Mouse (Mus musculus) adrenal gland, adult 2 months (tissue): ENCODE results near the gene Ybx2. TPM values are rescaled to one million over a fixed set of nuclear protein-coding genes. Genes with fewer than 3 reads are reported as not detected.

Experiments used
- microRNA-seq, 2 experiments: library from miRNA; unstranded; fragments of <30 nt; microRNA quantifications; one replicate each; pipeline ENCODE4 v1.2.0; 2021
- polyA plus RNA-seq: library from polyadenylated mRNA; depleted of rRNA; stranded (reverse); fragments of >200 nt; gene quantifications from 2 replicates; pipeline ENCODE4 v1.2.3, GENCODE M21; 2012; rRNA removed
- total RNA-seq, 2 experiments: library from RNA; stranded (reverse); gene quantifications; 2 replicates each; pipeline ENCODE4 v1.2.3; 2021

Ybx2 gene
- total and polyA plus RNA-seq, 3 experiments, result 12.9 to 21.8 (median 20.0) TPM

Small RNAs within 50 kb of the gene (microRNA-seq; reads per million reads assigned to microRNA genes)
- 0 to 0.66 reads per million in 2 experiments for gene Gm44349

Other genes with a start within 250 kb of the Ybx2 start
Only the 30 nearest of the 35 such genes appear.
- gene Slc35g3, start 173.8 kb upstream of the Ybx2 start, total RNA-seq, result not detected
- gene Slc35g3, start 173.8 kb upstream of the Ybx2 start, polyA plus RNA-seq, result not detected in 2 replicates
- 10 to 100 TPM; 47.3 to 74.8 TPM for gene Zbtb4, start 169.9 kb upstream of the Ybx2 start, total RNA-seq
- gene Zbtb4, start 169.9 kb upstream of the Ybx2 start, polyA plus RNA-seq, result 66.0 and 73.6 TPM in 2 replicates
- gene Chrnb1, start 139.9 kb upstream of the Ybx2 start, total RNA-seq, result 1 to 10 TPM; 1.7 to 3.1 TPM
- 2.7 and 3.0 TPM in 2 replicates for gene Chrnb1, start 139.9 kb upstream of the Ybx2 start, polyA plus RNA-seq
- gene Fgf11, start 133.9 kb upstream of the Ybx2 start, total RNA-seq, result 10 to 100 TPM in 1 of 2 experiments, 1 to 10 TPM in 1; 4.6 to 12.8 TPM
- 6.0 and 13.4 TPM in 2 replicates for gene Fgf11, start 133.9 kb upstream of the Ybx2 start, polyA plus RNA-seq
- 1 to 10 TPM in 1 of 2 experiments, under 1 TPM in 1; 0.23 to 1.1 TPM for gene Tmem102, start 130.2 kb upstream of the Ybx2 start, total RNA-seq
- gene Tmem102, start 130.2 kb upstream of the Ybx2 start, polyA plus RNA-seq, result 0.81 and 0.94 TPM in 2 replicates
- gene Gm39566, start 120.5 kb upstream of the Ybx2 start, total RNA-seq, result not detected
- gene Gm39566, start 120.5 kb upstream of the Ybx2 start, polyA plus RNA-seq, result not detected in 2 replicates
- not detected for gene Spem2, start 117.3 kb upstream of the Ybx2 start, total RNA-seq
- 0.09 TPM in 1 of 2 replicates, not detected in the other for gene Spem2, start 117.3 kb upstream of the Ybx2 start, polyA plus RNA-seq
- gene Spem1, start 113.6 kb upstream of the Ybx2 start, total RNA-seq, result not detected
- gene Spem1, start 113.6 kb upstream of the Ybx2 start, polyA plus RNA-seq, result not detected in 2 replicates
- gene Nlgn2, start 98.0 kb upstream of the Ybx2 start, total RNA-seq, result 10 to 100 TPM; 14.6 to 21.8 TPM
- gene Nlgn2, start 98.0 kb upstream of the Ybx2 start, polyA plus RNA-seq, result 55.0 and 58.6 TPM in 2 replicates
- 100 to 1,000 TPM; 139 to 173 TPM for gene Tmem256, start 97.3 kb upstream of the Ybx2 start, total RNA-seq
- gene Tmem256, start 97.3 kb upstream of the Ybx2 start, polyA plus RNA-seq, result 116 and 160 TPM in 2 replicates
- 10 to 100 TPM; 50.8 to 53.5 TPM for gene Plscr3, start 89.4 kb upstream of the Ybx2 start, total RNA-seq
- 224 and 230 TPM in 2 replicates for gene Plscr3, start 89.4 kb upstream of the Ybx2 start, polyA plus RNA-seq
- under 1 TPM in 1 of 2 experiments, not detected in 1; 0.38 TPM for gene Tnk1, start 77.1 kb upstream of the Ybx2 start, total RNA-seq
- 0.17 and 0.91 TPM in 2 replicates for gene Tnk1, start 77.1 kb upstream of the Ybx2 start, polyA plus RNA-seq
- not detected for gene Tmem95, start 57.8 kb upstream of the Ybx2 start, total RNA-seq
- gene Tmem95, start 57.8 kb upstream of the Ybx2 start, polyA plus RNA-seq, result not detected in 2 replicates
- gene Kctd11, start 54.4 kb upstream of the Ybx2 start, total RNA-seq, result 1 to 10 TPM; 3.2 to 5.7 TPM
- gene Kctd11, start 54.4 kb upstream of the Ybx2 start, polyA plus RNA-seq, result 4.1 and 4.9 TPM in 2 replicates
- under 1 TPM; 0.46 to 0.69 TPM for gene Acap1, start 40.3 kb upstream of the Ybx2 start, total RNA-seq
- gene Acap1, start 40.3 kb upstream of the Ybx2 start, polyA plus RNA-seq, result 0.71 and 1.0 TPM in 2 replicates
- under 1 TPM; 0.66 to 0.86 TPM for gene 2810408A11Rik, start 34.8 kb upstream of the Ybx2 start, total RNA-seq
- 0.18 and 0.74 TPM in 2 replicates for gene 2810408A11Rik, start 34.8 kb upstream of the Ybx2 start, polyA plus RNA-seq
- 10 to 100 TPM; 40.6 to 44.2 TPM for gene Neurl4, start 34.7 kb upstream of the Ybx2 start, total RNA-seq
- gene Neurl4, start 34.7 kb upstream of the Ybx2 start, polyA plus RNA-seq, result 38.6 and 47.6 TPM in 2 replicates
- gene Gps2, start 21.9 kb upstream of the Ybx2 start, total RNA-seq, result 10 to 100 TPM; 44.7 to 61.8 TPM
- gene Gps2, start 21.9 kb upstream of the Ybx2 start, polyA plus RNA-seq, result 130 and 148 TPM in 2 replicates
- 100 to 1,000 TPM; 572 to 622 TPM for gene Eif5a, start 13.8 kb upstream of the Ybx2 start, total RNA-seq
- 180 and 225 TPM in 2 replicates for gene Eif5a, start 13.8 kb upstream of the Ybx2 start, polyA plus RNA-seq
- 100 to 1,000 TPM in 1 of 2 experiments, 10 to 100 TPM in 1; 84.2 to 119 TPM for gene Slc2a4, start 12.4 kb downstream of the Ybx2 start, total RNA-seq
- gene Slc2a4, start 12.4 kb downstream of the Ybx2 start, polyA plus RNA-seq, result 138 and 142 TPM in 2 replicates
- gene Cldn7, start 29.0 kb downstream of the Ybx2 start, total RNA-seq, result under 1 TPM in 1 of 2 experiments, not detected in 1; 0.78 TPM
- gene Cldn7, start 29.0 kb downstream of the Ybx2 start, polyA plus RNA-seq, result 0.11 and 0.32 TPM in 2 replicates
- gene Ctdnep1, start 45.4 kb downstream of the Ybx2 start, total RNA-seq, result 100 to 1,000 TPM; 130 to 136 TPM
- 106 and 117 TPM in 2 replicates for gene Ctdnep1, start 45.4 kb downstream of the Ybx2 start, polyA plus RNA-seq
- gene Elp5, start 46.7 kb downstream of the Ybx2 start, total RNA-seq, result 10 to 100 TPM; 61.9 to 91.9 TPM
- gene Elp5, start 46.7 kb downstream of the Ybx2 start, polyA plus RNA-seq, result 45.0 and 45.6 TPM in 2 replicates
- gene Gabarap, start 55.3 kb downstream of the Ybx2 start, total RNA-seq, result 100 to 1,000 TPM; 487 to 580 TPM
- 226 and 315 TPM in 2 replicates for gene Gabarap, start 55.3 kb downstream of the Ybx2 start, polyA plus RNA-seq
- gene Phf23, start 60.0 kb downstream of the Ybx2 start, total RNA-seq, result 10 to 100 TPM; 52.2 to 57.6 TPM
- 9.7 and 19.0 TPM in 2 replicates for gene Phf23, start 60.0 kb downstream of the Ybx2 start, polyA plus RNA-seq
- gene Dvl2, start 64.8 kb downstream of the Ybx2 start, total RNA-seq, result 10 to 100 TPM; 11.2 to 12.2 TPM
- gene Dvl2, start 64.8 kb downstream of the Ybx2 start, polyA plus RNA-seq, result 20.2 and 22.2 TPM in 2 replicates
- 100 to 1,000 TPM; 426 to 754 TPM for gene Acadvl, start 79.6 kb downstream of the Ybx2 start, total RNA-seq
- 171 and 186 TPM in 2 replicates for gene Acadvl, start 79.6 kb downstream of the Ybx2 start, polyA plus RNA-seq
- gene Dlg4, start 81.1 kb downstream of the Ybx2 start, total RNA-seq, result 10 to 100 TPM; 22.9 to 32.4 TPM
- gene Dlg4, start 81.1 kb downstream of the Ybx2 start, polyA plus RNA-seq, result 21.7 and 22.1 TPM in 2 replicates
- gene Asgr1, start 118.3 kb downstream of the Ybx2 start, total RNA-seq, result 1 to 10 TPM in 1 of 2 experiments, not detected in 1; 1.7 TPM
- gene Asgr1, start 118.3 kb downstream of the Ybx2 start, polyA plus RNA-seq, result 0.08 TPM in 1 of 2 replicates, not detected in the other
- 1 to 10 TPM in 1 of 2 experiments, under 1 TPM in 1; 0.45 to 2.8 TPM for gene Asgr2, start 156.8 kb downstream of the Ybx2 start, total RNA-seq
- 0.96 and 2.6 TPM in 2 replicates for gene Asgr2, start 156.8 kb downstream of the Ybx2 start, polyA plus RNA-seq